13 mouse cellular contexts compared by ENCODE assay signal in genomic region chr3:29609174-29609573, GRCm38 (mm10).
"Had no signal": no experiment of that assay in that cellular context is flagged by ENCODE, and none has a peak within 500 bp of the region (broad histone marks: within the 10 kb centered on the region; RNA-seq: fewer than 3 reads in every experiment).

No protein-coding gene starts in this region.

- H3K27me3 ChIP-seq: lung, embryonic 15.5 days; megakaryocyte, embryonic 14.5 days; neural tube, embryonic 12.5 days; stomach, embryonic 15.5 days had no signal

- H3K4me1 ChIP-seq: lung, embryonic 15.5 days; megakaryocyte, embryonic 14.5 days; neural tube, embryonic 12.5 days; stomach, embryonic 15.5 days had no signal

- H3K4me2 ChIP-seq: lung, embryonic 15.5 days; midbrain, embryonic 11.5 days; neural tube, embryonic 12.5 days; stomach, embryonic 15.5 days had no signal

- H3K9me3 ChIP-seq: lung, embryonic 15.5 days; megakaryocyte, embryonic 14.5 days; neural tube, embryonic 12.5 days; stomach, embryonic 15.5 days had no signal

- H3K9ac ChIP-seq: liver, postnatal 0 days; lung, embryonic 15.5 days; neural tube, embryonic 12.5 days; stomach, embryonic 15.5 days had no signal

- H3K36me3 ChIP-seq: lung, embryonic 15.5 days; neural tube, embryonic 12.5 days; stomach, embryonic 15.5 days had no signal

- DNase-seq: liver, postnatal 0 days; lung, adult 2 months; right cerebral cortex, postnatal 14 days; thymus, adult 2 months; thymus, postnatal 25 days; thymus, postnatal 4 days had no signal

- H3K4me3 ChIP-seq: lung, embryonic 15.5 days; megakaryocyte, embryonic 14.5 days; neural tube, embryonic 12.5 days; stomach, embryonic 15.5 days had no signal

- ATAC-seq: liver, postnatal 0 days had no signal

- H3K27ac ChIP-seq: lung, embryonic 15.5 days; macrophage; neural tube, embryonic 12.5 days; stomach, embryonic 15.5 days; stomach, postnatal 0 days had no signal
